Mouse (Mus musculus): ENCODE measurements around the gene Vrk2. TPM values are rescaled to one million over a fixed set of nuclear protein-coding genes. Genes with fewer than 3 reads are reported as not detected.

Gene Vrk2
- total RNA-seq, 2 experiments from 2014 or later: 2.4 to 5.3 TPM

GRCm38 (mm10) chr11:26585409-26586366, 8.1 kb downstream of the Vrk2 start:
- peak; percentile 16 to 44 for DNase-seq (ENCODE audit: low spot score in 2 of 2)

- DNase-seq (ENCODE audit: low spot score in 2 of 2): no peak
Measured at GRCm38 (mm10) chr11:26551551-26551950, 42.2 kb downstream of the Vrk2 start.

GRCm38 (mm10) chr11:26537816-26538215, 56.0 kb downstream of the Vrk2 start:
- DNase-seq (ENCODE audit: low spot score in 2 of 2): no peak

- no peak for DNase-seq (ENCODE audit: low spot score in 2 of 2)
Measured at GRCm38 (mm10) chr11:26533828-26534119, 60.0 kb downstream of the Vrk2 start.

- no peak for DNase-seq (ENCODE audit: low spot score in 2 of 2)
Measured at GRCm38 (mm10) chr11:26532994-26533827, 60.6 kb downstream of the Vrk2 start.

GRCm38 (mm10) chr11:26526861-26527260, 66.9 kb downstream of the Vrk2 start:
- no peak for DNase-seq (ENCODE audit: low spot score in 2 of 2)

- no peak for DNase-seq (ENCODE audit: low spot score in 2 of 2)
Measured at GRCm38 (mm10) chr11:26518991-26519390, 74.8 kb downstream of the Vrk2 start.

GRCm38 (mm10) chr11:26516086-26516485, 77.7 kb downstream of the Vrk2 start:
- DNase-seq (ENCODE audit: low spot score in 2 of 2): no peak

- no peak for DNase-seq (ENCODE audit: low spot score in 2 of 2)
Measured at GRCm38 (mm10) chr11:26513683-26514082, 80.1 kb downstream of the Vrk2 start.

GRCm38 (mm10) chr11:26495951-26496350, 97.8 kb downstream of the Vrk2 start:
- DNase-seq (ENCODE audit: low spot score in 2 of 2): no peak

GRCm38 (mm10) chr11:26489761-26490466, 103.9 kb downstream of the Vrk2 start:
- DNase-seq (ENCODE audit: low spot score in 2 of 2): peak; percentile 27 to 55

- DNase-seq (ENCODE audit: low spot score in 2 of 2): peak; percentile 37 to 46
Measured at GRCm38 (mm10) chr11:26481691-26482242, 112.0 kb downstream of the Vrk2 start.

GRCm38 (mm10) chr11:26477037-26477739, 116.6 kb downstream of the Vrk2 start:
- DNase-seq (ENCODE audit: low spot score in 2 of 2): no peak

GRCm38 (mm10) chr11:26454081-26454480, 139.7 kb downstream of the Vrk2 start:
- no peak for DNase-seq (ENCODE audit: low spot score in 2 of 2)

- no peak for DNase-seq (ENCODE audit: low spot score in 2 of 2)
Measured at GRCm38 (mm10) chr11:26452693-26453092, 141.1 kb downstream of the Vrk2 start.

- DNase-seq (ENCODE audit: low spot score in 2 of 2): no peak
Measured at GRCm38 (mm10) chr11:26451228-26451627, 142.6 kb downstream of the Vrk2 start.

- no peak for DNase-seq (ENCODE audit: low spot score in 2 of 2)
Measured at GRCm38 (mm10) chr11:26450636-26451035, 143.2 kb downstream of the Vrk2 start.

- no peak for DNase-seq (ENCODE audit: low spot score in 2 of 2)
Measured at GRCm38 (mm10) chr11:26449789-26450188, 144.0 kb downstream of the Vrk2 start.

- DNase-seq (ENCODE audit: low spot score in 2 of 2): no peak
Measured at GRCm38 (mm10) chr11:26444374-26444773, 149.4 kb downstream of the Vrk2 start.

GRCm38 (mm10) chr11:26441121-26441520, 152.7 kb downstream of the Vrk2 start:
- DNase-seq (ENCODE audit: low spot score in 2 of 2): no peak

- DNase-seq (ENCODE audit: low spot score in 2 of 2): peak; percentile 5 to 33
Measured at GRCm38 (mm10) chr11:26437818-26438217, 156.0 kb downstream of the Vrk2 start.
